Mouse (Mus musculus): Measurements from ENCODE around the gene Socs3.

- TF ChIP-seq CTCF (IDR thresholded peaks at IDR 0.05; ENCODE audit: control insufficient read depth, insufficient read depth, insufficient replicate concordance, low read depth, low read length) (no peak), POLR2A (IDR thresholded peaks at IDR 0.05; ENCODE audit: control insufficient read depth, low read depth, low read length) (no peak)
These were observed 46.6 kb downstream of the Socs3 start for GRCm38 (mm10) chr11:117923279-117923678.
